Mouse (Mus musculus) forebrain, embryonic 12.5 days (tissue): Measurements from ENCODE around the gene Sema6d. TPM values are rescaled to one million over a fixed set of nuclear protein-coding genes. Genes with fewer than 3 reads are reported as not detected.
A peak's percentile ranks its signal among the peaks of the same experiment; 100 is the strongest.
"Not testable (repeated sequence)": the region's sequence is repeated elsewhere in the genome, so short reads cannot be mapped to it uniquely, and the experiment has no call there.

ENCODE experiments used
- ATAC-seq: fragments of 200-750 bp; cut with Nextera tagmentation; 2 replicates; pipeline ENCODE4 v1.8.0; 2017; ENCODE audit warnings: moderate TSS enrichment; ENCODE audit not compliant: low FRiP score
- H3K27ac ChIP-seq: fragments of 300-500 bp; sonication (generic); 2 replicates; pipeline ENCODE4 v1.5.1; 2016; ENCODE audit warnings: mild to moderate bottlenecking
- H3K27me3 ChIP-seq: fragments of 300-500 bp; sonication (generic); 2 replicates; pipeline ENCODE4 v1.6.1; 2016; ENCODE audit warnings: mild to moderate bottlenecking
- H3K36me3 ChIP-seq: fragments of 300-500 bp; sonication (generic); replicated peaks from 2 replicates; pipeline ENCODE4 v1.6.1; 2016; ENCODE audit warnings: mild to moderate bottlenecking
- H3K4me1 ChIP-seq: fragments of 300-500 bp; sonication (generic); 2 replicates; pipeline ENCODE4 v1.6.1; 2016
- H3K4me2 ChIP-seq: fragments of 300-500 bp; sonication (generic); 2 replicates; pipeline ENCODE4 v1.6.1; 2016; ENCODE audit warnings: mild to moderate bottlenecking, moderate library complexity
- H3K4me3 ChIP-seq: fragments of 300-500 bp; sonication (generic); replicated peaks from 2 replicates; pipeline ENCODE4 v1.5.1; 2016; ENCODE audit warnings: mild to moderate bottlenecking
- H3K9ac ChIP-seq: fragments of 300-500 bp; sonication (generic); 2 replicates; pipeline ENCODE4 v1.6.1; 2016; ENCODE audit warnings: mild to moderate bottlenecking
- H3K9me3 ChIP-seq: fragments of 300-500 bp; sonication (generic); 2 replicates; pipeline ENCODE4 v1.6.1; 2016
- WGBS: fragments of 180-500 bp; shearing (Covaris S2); methylation state at CpG from one replicate; pipeline ENCODE4 v1.1.7; 2016; 5-methylcytosine and 5-hydroxymethylcytosine counted together
- polyA plus RNA-seq: library from polyadenylated mRNA; unstranded; fragments of >200 nt; fragmentation: Nextera tagmentation; extraction: Ambion mirVana; gene quantifications from 2 replicates; pipeline ENCODE4 v1.2.1, GENCODE M21; 2016

Gene Sema6d
- polyA plus RNA-seq, 1 experiment from 2014 or later = 19.8 TPM

DNA sequence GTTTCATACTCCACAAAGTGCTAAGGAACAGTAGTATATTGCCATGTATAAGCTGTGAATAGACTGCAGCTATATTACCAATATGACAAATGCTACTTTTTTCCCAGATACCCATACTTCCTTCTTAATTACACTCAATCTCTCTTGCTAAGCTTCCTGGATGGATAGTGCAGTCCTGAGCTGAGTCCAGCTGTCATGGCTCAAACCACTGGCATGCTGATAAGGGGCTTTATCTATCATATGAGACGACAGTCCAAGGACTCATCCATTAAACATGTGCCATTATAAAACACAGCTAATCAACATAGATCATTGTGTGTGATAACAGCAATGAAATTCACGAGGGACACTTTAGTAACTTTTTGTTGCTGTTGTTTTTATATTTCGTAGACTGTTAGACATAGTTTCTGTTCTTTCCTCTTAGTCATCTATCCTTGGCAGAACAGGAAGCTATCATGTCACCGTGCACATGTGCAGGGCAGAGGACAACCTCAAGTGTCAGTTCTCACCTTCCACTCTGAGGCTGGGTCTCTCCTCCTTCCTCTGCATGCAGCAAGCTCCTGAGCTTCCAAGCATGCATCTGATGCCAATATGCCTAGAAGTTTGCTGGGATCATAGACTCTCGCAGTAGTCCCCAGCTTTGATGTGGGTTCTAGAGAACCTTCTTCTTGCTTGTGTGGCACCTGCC, 232.9 kb downstream of the Sema6d start:
- Histone ChIP-seq H3K9me3 (no peaks in the 10 kb centered on the region), H3K4me1 (no peaks in the 10 kb centered on the region), H3K4me3 (no peak overlapping the region), H3K9ac (no peak overlapping the region), H3K27me3 (no peaks in the 10 kb centered on the region), H3K27ac (no peak overlapping the region), H3K4me2 (no peak overlapping the region), H3K36me3 (no peaks in the 10 kb centered on the region)
- 86% methylated on average over 5 of the region's 5 CpGs for WGBS
- ATAC-seq = no peak

DNA sequence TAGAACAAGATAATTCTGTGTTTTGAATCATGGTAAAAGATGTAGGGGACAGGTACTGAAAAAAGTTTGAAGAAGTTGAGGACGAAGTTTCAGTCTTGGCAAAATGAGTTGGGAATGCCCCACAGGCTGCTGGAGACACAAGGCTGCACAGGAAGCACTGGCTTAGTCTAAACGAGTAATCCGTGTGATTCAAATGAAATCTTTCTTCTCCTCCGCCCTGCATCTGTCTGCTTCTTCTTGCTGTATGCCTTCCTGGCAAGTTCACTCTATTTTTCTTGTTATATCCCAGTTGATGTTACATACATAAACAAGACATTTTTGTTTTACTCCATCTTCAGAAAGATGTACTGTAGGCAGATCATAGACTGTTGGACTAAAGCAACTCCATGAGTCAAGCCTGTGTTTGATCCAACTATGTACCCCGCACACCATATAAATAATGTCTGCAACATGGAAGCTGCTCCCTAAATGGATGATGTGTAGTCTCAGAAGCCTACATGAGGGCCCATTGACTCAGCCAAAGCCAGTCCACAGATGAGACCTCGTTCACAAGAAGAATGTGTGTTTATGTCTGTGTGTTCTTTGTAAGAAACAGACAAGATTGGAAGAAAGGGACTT, 234.4 kb downstream of the Sema6d start:
- Histone ChIP-seq H3K36me3 (no peaks in the 10 kb centered on the region), H3K9me3 (no peaks in the 10 kb centered on the region), H3K9ac (no peak overlapping the region), H3K27me3 (no peaks in the 10 kb centered on the region), H3K4me1 (no peaks in the 10 kb centered on the region), H3K4me3 (no peak overlapping the region), H3K4me2 (no peak overlapping the region), H3K27ac (no peak overlapping the region)
- no peak for ATAC-seq
- WGBS = 88% methylated on average over 6 of the region's 6 CpGs

DNA sequence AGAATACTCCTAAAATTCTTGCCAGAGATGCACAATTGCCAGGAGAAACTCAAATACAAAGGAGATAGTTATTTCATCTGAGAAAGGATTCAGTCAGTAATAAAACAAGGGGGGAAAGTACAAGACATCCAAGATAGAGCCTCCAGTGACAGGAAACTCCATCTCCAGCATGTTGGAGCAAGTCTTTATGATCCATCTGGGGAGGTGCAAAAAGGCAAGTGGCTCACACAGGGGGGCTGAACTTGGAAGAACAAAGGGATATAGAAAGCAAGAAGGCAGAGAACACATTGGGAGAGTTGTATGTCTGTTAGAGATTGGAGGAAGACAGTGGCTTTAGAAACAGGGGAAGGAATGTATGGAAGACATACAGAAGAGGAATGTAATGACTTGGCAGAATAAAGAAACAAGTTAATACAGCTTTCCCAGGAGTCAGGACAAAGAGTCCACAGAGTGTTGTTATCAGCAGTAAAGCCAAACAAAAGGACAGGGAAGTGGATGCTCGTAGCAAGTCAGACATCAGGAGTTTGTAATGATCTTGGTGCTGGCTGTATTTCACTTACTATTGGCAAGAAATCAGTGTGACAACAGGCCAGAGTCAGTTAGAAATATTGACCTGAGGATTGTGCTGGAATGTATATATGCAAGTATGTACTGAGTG, 239.8 kb downstream of the Sema6d start:
- no peaks in the 10 kb centered on the region for H3K27me3 ChIP-seq
- H3K4me3 ChIP-seq = no peak overlapping the region
- no peak overlapping the region for H3K4me2 ChIP-seq
- H3K27ac ChIP-seq = no peak overlapping the region
- no peaks in the 10 kb centered on the region for H3K9me3 ChIP-seq
- H3K36me3 ChIP-seq = no peaks in the 10 kb centered on the region
- no peaks in the 10 kb centered on the region for H3K4me1 ChIP-seq
- no peak for ATAC-seq
- WGBS = 59% methylated on average over 1 of the region's 1 CpGs
- no peak overlapping the region for H3K9ac ChIP-seq

DNA sequence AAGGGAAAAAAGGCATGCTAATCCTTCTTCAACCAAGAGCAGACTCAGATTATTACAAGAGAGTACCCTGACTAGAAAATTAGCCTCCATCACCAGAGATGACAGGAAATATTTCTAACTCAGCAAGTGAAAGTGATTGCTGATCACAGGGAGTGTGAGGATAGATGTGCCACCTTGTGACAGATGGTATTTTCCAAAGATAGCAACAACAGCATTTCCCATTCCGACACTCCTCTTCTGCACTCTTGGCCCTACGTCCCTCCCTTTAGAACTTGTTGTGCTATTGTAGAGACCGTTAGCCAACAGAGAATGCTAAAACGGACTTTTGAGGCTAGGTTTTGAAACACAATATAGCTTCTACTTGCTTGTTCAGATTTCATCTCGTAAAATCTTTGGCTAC, 243.1 kb downstream of the Sema6d start:
- Histone ChIP-seq H3K27ac (no peak overlapping the region), H3K4me1 (no peaks in the 10 kb centered on the region), H3K4me3 (no peak overlapping the region), H3K4me2 (no peak overlapping the region), H3K36me3 (no peaks in the 10 kb centered on the region), H3K9ac (no peak overlapping the region), H3K9me3 (no peaks in the 10 kb centered on the region), H3K27me3 (no peaks in the 10 kb centered on the region)
- WGBS = 81% methylated on average over 5 of the region's 5 CpGs
- no peak for ATAC-seq

DNA sequence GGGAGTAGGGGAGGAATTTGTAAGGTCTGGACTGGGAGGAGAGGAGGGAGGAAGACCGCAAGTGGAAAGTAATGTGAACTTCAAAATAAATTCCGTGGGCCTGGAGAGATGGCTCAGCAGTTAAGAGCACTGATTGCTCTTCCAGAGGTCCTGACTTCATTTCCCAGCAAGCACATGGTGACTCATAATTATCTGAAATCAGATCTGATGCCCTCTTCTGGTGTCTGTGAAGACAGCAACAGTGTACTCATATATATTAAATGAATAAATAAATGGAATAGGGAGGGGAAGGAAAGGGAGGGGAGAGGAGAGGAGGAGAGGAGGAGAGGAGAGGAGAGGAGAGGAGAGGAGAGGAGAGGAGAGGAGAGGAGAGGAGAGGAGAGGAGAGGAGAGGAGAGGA, 244.9 kb downstream of the Sema6d start:
- not testable (repeated sequence) for H3K4me3 ChIP-seq, H3K27me3 ChIP-seq, H3K4me1 ChIP-seq, H3K9me3 ChIP-seq, H3K27ac ChIP-seq, H3K4me2 ChIP-seq, ATAC-seq, H3K9ac ChIP-seq, H3K36me3 ChIP-seq
- 93% methylated on average over 2 of the region's 2 CpGs for WGBS

DNA sequence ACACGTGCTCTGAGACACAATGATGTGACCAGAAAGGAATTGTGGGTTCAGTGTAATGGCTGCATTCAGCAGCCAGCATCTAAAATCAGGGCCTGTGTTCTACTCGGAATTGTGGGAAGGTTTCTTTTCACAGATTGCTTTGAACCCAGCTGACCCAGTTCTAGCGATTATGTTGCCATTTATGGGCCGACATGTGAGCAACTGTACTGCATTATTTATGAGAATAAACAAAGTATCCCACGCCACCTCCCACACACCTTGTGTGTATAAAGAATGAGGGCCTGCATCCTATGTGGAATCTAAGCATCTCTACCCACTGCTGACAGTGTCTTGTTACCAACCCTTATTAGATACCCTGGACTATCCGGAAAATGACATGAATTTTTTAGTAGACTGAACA, 248.5 kb downstream of the Sema6d start:
- 71% methylated on average over 6 of the region's 6 CpGs for WGBS
- Histone ChIP-seq H3K9me3 (no peaks in the 10 kb centered on the region), H3K4me1 (no peaks in the 10 kb centered on the region), H3K4me3 (no peak overlapping the region), H3K36me3 (no peaks in the 10 kb centered on the region), H3K27me3 (no peaks in the 10 kb centered on the region), H3K4me2 (no peak overlapping the region), H3K27ac (no peak overlapping the region), H3K9ac (no peak overlapping the region)
- ATAC-seq = peak; percentile 51; the same call in 1 of the 2 replicates

DNA sequence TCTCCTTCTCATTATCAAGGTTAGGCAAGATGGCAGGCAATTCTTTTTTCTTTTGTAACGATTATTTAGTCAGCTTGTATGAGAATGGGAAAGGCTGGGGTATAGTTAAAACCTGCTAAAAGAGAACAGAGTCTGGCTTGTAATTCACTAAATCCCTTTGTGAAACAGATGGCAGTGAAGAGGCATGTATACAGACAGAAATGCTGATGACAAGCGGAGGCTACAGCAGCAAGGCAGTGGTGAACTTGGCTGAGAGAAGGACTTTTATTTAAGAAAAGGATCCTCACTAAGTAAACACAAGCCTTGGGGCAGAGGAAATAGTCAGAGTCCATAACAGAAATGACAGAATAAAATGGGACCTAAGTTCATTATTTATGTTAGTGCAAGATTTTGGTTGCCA, 264.4 kb downstream of the Sema6d start:
- no peak overlapping the region for H3K4me3 ChIP-seq
- no peak overlapping the region for H3K27ac ChIP-seq
- no peaks in the 10 kb centered on the region for H3K9me3 ChIP-seq
- ATAC-seq = no peak
- H3K27me3 ChIP-seq = no peaks in the 10 kb centered on the region
- 67% methylated on average over 2 of the region's 2 CpGs for whole genome bisulfite sequencing
- no peaks in the 10 kb centered on the region for H3K36me3 ChIP-seq
- H3K4me2 ChIP-seq = no peak overlapping the region
- no peak overlapping the region for H3K9ac ChIP-seq
- H3K4me1 ChIP-seq = no peaks in the 10 kb centered on the region

DNA sequence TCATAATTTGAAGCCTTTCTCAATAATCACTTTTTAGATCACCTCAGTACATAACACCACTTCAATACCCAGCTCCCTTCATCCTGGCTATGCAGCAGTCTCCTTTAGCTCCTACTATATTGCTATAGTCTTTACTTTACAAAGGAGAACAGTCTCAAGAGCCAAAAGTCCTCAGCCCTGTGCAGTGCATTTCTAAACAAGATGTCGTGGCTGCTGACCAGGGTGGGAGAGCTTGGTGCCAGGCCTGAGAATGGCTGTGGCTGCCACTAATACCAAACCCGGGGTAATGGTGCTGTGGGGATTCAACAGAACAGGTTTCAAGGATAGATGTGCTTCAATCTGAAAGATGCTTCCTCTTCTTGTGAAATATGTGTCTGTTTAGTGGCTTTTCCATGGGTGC, 264.9 kb downstream of the Sema6d start:
- Histone ChIP-seq H3K36me3 (no peaks in the 10 kb centered on the region), H3K9me3 (no peaks in the 10 kb centered on the region), H3K4me3 (no peak overlapping the region), H3K4me2 (no peak overlapping the region), H3K9ac (no peak overlapping the region), H3K27ac (no peak overlapping the region), H3K27me3 (no peaks in the 10 kb centered on the region), H3K4me1 (no peaks in the 10 kb centered on the region)
- 83% methylated on average over 2 of the region's 2 CpGs for WGBS
- ATAC-seq = no peak

DNA sequence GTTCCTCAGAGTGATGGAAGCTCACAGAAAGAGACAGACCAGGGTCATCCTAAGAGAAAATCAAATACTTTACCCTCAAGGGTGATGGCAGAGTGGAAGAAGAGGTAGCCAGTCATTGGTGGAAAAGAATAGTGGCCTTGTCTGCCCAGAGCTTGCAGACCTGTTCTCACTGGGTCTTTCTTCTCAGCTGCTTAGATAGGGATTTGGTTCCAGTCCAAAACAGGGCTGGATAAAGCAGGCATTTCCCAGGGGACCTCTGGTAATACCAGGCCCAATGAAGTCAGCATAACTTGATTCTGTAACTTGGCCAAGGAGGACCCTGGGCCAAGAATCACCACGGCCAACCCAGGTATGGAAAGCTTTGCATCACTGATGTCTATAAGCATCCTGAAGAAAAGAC, 279.5 kb downstream of the Sema6d start:
- H3K4me1 ChIP-seq = no peaks in the 10 kb centered on the region
- H3K9me3 ChIP-seq = no peaks in the 10 kb centered on the region
- no peaks in the 10 kb centered on the region for H3K36me3 ChIP-seq
- H3K4me3 ChIP-seq = no peak overlapping the region
- ATAC-seq = no peak
- WGBS = 84% methylated on average over 1 of the region's 1 CpGs
- H3K27ac ChIP-seq = no peak overlapping the region
- H3K4me2 ChIP-seq = no peak overlapping the region
- no peaks in the 10 kb centered on the region for H3K27me3 ChIP-seq
- H3K9ac ChIP-seq = no peak overlapping the region

DNA sequence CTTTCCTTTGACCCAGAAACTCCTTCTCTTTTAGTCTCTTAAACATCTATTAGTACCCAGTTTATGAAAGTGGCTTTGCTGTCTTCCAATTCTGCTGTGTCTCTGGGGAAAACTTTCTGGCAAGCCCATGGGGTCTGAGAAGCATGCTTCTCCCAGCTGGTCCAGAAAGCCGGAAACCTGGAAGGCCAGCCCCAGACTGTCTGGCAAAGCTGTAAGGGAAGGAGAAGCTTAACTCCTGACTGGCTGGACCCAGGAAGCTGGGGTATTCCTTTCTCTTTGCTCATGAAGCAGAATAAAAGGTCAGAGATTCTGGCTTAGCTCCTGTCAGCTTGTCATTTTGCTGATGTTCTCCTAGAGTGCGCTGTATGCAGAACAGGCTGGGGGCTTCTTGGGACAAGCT, 280.2 kb downstream of the Sema6d start:
- H3K4me2 ChIP-seq = no peak overlapping the region
- H3K9me3 ChIP-seq = no peaks in the 10 kb centered on the region
- H3K27ac ChIP-seq = no peak overlapping the region
- H3K27me3 ChIP-seq = no peaks in the 10 kb centered on the region
- WGBS = 50% methylated on average over 2 of the region's 2 CpGs
- H3K36me3 ChIP-seq = no peaks in the 10 kb centered on the region
- no peak for ATAC-seq
- H3K4me1 ChIP-seq = no peaks in the 10 kb centered on the region
- H3K4me3 ChIP-seq = no peak overlapping the region
- H3K9ac ChIP-seq = no peak overlapping the region

DNA sequence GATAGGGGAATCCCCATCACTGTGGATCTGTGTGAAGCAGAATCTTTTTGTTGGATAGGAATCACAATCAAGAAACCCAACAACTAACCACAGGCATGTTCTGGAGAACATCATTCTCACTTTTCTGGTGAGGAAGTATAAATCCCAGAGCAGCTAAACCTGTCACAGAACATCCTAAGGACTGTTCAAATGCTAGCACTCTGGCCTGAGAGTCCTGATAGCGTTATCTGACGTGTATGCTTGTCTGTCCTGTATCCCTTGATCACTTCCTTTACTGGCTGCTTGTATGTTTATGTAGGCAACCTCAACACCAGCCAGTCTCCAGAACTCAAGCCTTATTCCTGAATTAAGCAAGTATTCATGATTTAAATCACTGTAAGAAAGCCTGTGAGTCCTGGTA, 281.6 kb downstream of the Sema6d start:
- 92% methylated on average over 2 of the region's 2 CpGs for WGBS
- no peaks in the 10 kb centered on the region for H3K9me3 ChIP-seq
- no peak overlapping the region for H3K9ac ChIP-seq
- no peak for ATAC-seq
- H3K4me1 ChIP-seq = no peaks in the 10 kb centered on the region
- no peaks in the 10 kb centered on the region for H3K27me3 ChIP-seq
- no peaks in the 10 kb centered on the region for H3K36me3 ChIP-seq
- no peak overlapping the region for H3K27ac ChIP-seq
- H3K4me3 ChIP-seq = no peak overlapping the region
- no peak overlapping the region for H3K4me2 ChIP-seq

DNA sequence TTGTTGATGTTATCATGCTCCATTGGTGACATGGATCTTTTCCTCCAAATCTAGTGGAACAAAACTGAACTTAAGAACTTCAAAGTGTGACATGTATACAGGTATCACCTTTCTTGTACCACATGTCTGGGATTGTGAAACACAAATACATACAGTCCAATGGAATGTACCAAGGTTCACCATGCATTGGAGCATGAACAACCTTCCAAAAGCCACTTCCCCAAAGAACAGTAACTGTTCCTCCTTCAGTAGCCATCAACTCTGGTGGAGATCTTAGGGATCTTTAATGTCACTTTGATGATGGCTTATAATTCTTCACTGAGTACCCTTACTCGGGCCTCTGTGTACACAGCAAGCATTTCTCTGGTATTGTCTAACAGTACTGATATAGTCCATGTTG, 295.3 kb downstream of the Sema6d start:
- no peak overlapping the region for H3K9ac ChIP-seq
- no peaks in the 10 kb centered on the region for H3K36me3 ChIP-seq
- no peaks in the 10 kb centered on the region for H3K9me3 ChIP-seq
- H3K4me2 ChIP-seq = no peak overlapping the region
- H3K27me3 ChIP-seq = no peaks in the 10 kb centered on the region
- no peak overlapping the region for H3K27ac ChIP-seq
- 80% methylated on average over 1 of the region's 1 CpGs for WGBS
- H3K4me3 ChIP-seq = no peak overlapping the region
- ATAC-seq = no peak
- H3K4me1 ChIP-seq = no peaks in the 10 kb centered on the region

DNA sequence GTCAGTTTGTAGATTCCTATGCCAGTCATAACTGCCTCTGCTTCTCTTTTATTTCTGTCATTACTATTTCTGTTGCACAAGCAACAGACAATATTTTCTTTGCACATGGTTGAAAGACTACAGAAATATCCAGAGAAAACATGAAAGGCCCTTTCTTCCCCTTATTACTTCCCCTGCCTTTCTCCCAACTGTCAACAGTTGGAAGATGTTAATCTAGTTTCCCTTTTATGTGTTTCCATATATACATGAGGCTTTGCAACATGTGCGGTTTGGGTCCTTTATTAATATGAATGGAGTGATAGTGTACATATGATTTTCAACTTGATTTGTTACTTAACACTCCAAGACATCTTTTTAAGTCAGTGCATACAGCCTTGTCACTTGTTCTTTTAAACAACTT, 296.0 kb downstream of the Sema6d start:
- Histone ChIP-seq H3K4me2 (no peak overlapping the region), H3K27ac (no peak overlapping the region), H3K4me1 (no peaks in the 10 kb centered on the region), H3K27me3 (no peaks in the 10 kb centered on the region), H3K9ac (no peak overlapping the region), H3K4me3 (no peak overlapping the region), H3K9me3 (no peaks in the 10 kb centered on the region), H3K36me3 (no peaks in the 10 kb centered on the region)
- WGBS = 90% methylated on average over 1 of the region's 1 CpGs
- no peak for ATAC-seq
